Mouse (Mus musculus) testis, adult 2 months (tissue): ENCODE results near the gene Psmd4.

Source experiments
- CTCF ChIP-seq: fragments of 200-500 bp; IDR thresholded peaks from 2 replicates; pipeline ENCODE4 v1.5.1; 2012; ENCODE audit warnings: low read depth, mild to moderate bottlenecking, inconsistent platforms, low read length, moderate library complexity; ENCODE audit not compliant: control insufficient read depth, insufficient read depth, insufficient replicate concordance
- POLR2A ChIP-seq: fragments of 200-500 bp; IDR thresholded peaks from 2 replicates; pipeline ENCODE4 v1.6.1; 2012; ENCODE audit warnings: low read depth, mild to moderate bottlenecking, inconsistent platforms, low read length, moderate library complexity; ENCODE audit not compliant: control insufficient read depth

DNA sequence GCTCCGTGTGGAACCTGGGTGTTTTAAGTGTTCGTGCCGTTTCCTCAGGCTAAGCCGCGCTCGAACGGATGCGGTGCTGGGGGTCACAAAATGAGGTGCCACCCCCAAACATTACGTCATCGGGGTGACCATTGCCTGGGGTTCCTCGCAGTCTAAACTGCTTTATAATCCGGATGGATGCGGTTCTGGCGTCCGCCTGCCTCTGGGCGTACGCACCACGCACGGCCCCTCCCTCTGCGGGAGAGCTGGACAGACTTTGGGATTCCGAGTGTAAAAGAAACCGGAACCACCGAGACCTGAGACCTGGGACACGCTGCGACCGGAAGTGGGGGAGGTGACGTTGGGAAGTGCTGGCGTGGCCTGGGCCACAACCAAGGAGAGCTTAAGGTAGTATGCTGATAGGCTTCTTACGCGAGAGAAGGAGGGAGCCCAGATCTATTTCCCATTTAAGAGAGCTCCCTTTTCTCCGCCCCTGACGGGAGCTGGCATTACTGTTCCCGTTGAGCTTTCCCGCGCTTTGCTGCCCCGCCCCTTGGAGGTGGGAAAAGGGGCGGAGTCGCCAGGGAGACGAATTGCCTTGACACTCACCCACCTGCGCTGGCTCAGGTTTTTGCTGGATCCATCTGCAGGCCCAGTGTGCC, 26.4 kb downstream of the Psmd4 start:
- TF ChIP-seq CTCF (peak; percentile 1; the same call in 1 of the 2 replicates), POLR2A (no peak; the same call in 1 of the 2 replicates)
